Mouse (Mus musculus): ENCODE results near the gene Lrp2. TPM values are rescaled to one million over a fixed set of nuclear protein-coding genes. Genes with fewer than 3 reads are reported as not detected.
"Not testable (repeated sequence)": the region's sequence is repeated elsewhere in the genome, so short reads cannot be mapped to it uniquely, and the experiment has no call there.

The Lrp2 gene
- total RNA-seq, 4 experiments from 2014 or later: 0.02 to 0.15 (median 0.13) TPM

GRCm38 (mm10) chr2:69584117-69584933, 1.5 kb downstream of the Lrp2 start:
- no peak for DNase-seq (ENCODE audit: low spot score in 2 of 2)

GRCm38 (mm10) chr2:69582861-69583260, 3.0 kb downstream of the Lrp2 start:
- DNase-seq (ENCODE audit: low spot score in 2 of 2): no peak

GRCm38 (mm10) chr2:69582068-69582467, 3.8 kb downstream of the Lrp2 start:
- not testable (repeated sequence) for DNase-seq (ENCODE audit: low spot score in 2 of 2)

GRCm38 (mm10) chr2:69580091-69580490, 5.8 kb downstream of the Lrp2 start:
- DNase-seq (ENCODE audit: low spot score in 2 of 2): no peak

- DNase-seq (ENCODE audit: low spot score in 2 of 2): no peak
These were observed 7.7 kb downstream of the Lrp2 start for GRCm38 (mm10) chr2:69578206-69578605.

GRCm38 (mm10) chr2:69576531-69576930, 9.3 kb downstream of the Lrp2 start:
- DNase-seq (ENCODE audit: low spot score in 2 of 2): no peak

- DNase-seq (ENCODE audit: low spot score in 2 of 2): no peak
These were observed 10.9 kb downstream of the Lrp2 start for GRCm38 (mm10) chr2:69574934-69575333.

GRCm38 (mm10) chr2:69574261-69574660, 11.6 kb downstream of the Lrp2 start:
- no peak for DNase-seq (ENCODE audit: low spot score in 2 of 2)

GRCm38 (mm10) chr2:69573733-69574054, 12.2 kb downstream of the Lrp2 start:
- no peak for DNase-seq (ENCODE audit: low spot score in 2 of 2)

- no peak for DNase-seq (ENCODE audit: low spot score in 2 of 2)
These were observed 12.7 kb downstream of the Lrp2 start for GRCm38 (mm10) chr2:69573038-69573732.

- DNase-seq (ENCODE audit: low spot score in 2 of 2): no peak
These were observed 15.3 kb downstream of the Lrp2 start for GRCm38 (mm10) chr2:69570556-69570955.

GRCm38 (mm10) chr2:69566281-69566680, 19.6 kb downstream of the Lrp2 start:
- no peak for DNase-seq (ENCODE audit: low spot score in 2 of 2)

GRCm38 (mm10) chr2:69563492-69563891, 22.4 kb downstream of the Lrp2 start:
- no peak for DNase-seq (ENCODE audit: low spot score in 2 of 2)

- no peak for DNase-seq (ENCODE audit: low spot score in 2 of 2)
These were observed 23.1 kb downstream of the Lrp2 start for GRCm38 (mm10) chr2:69562761-69563160.

- DNase-seq (ENCODE audit: low spot score in 2 of 2): no peak
These were observed 25.6 kb downstream of the Lrp2 start for GRCm38 (mm10) chr2:69560221-69560620.

GRCm38 (mm10) chr2:69559380-69559779, 26.5 kb downstream of the Lrp2 start:
- no peak for DNase-seq (ENCODE audit: low spot score in 2 of 2)

- DNase-seq (ENCODE audit: low spot score in 2 of 2): no peak
These were observed 29.2 kb downstream of the Lrp2 start for GRCm38 (mm10) chr2:69556686-69557085.

GRCm38 (mm10) chr2:69551639-69552038, 34.2 kb downstream of the Lrp2 start:
- DNase-seq (ENCODE audit: low spot score in 2 of 2): no peak

- no peak for DNase-seq (ENCODE audit: low spot score in 2 of 2)
These were observed 39.0 kb downstream of the Lrp2 start for GRCm38 (mm10) chr2:69546823-69547222.

GRCm38 (mm10) chr2:69536018-69536417, 49.8 kb downstream of the Lrp2 start:
- DNase-seq (ENCODE audit: low spot score in 2 of 2): no peak

- no peak for DNase-seq (ENCODE audit: low spot score in 2 of 2)
These were observed 54.3 kb downstream of the Lrp2 start for GRCm38 (mm10) chr2:69531528-69532055.

GRCm38 (mm10) chr2:69530691-69531527, 55.0 kb downstream of the Lrp2 start:
- DNase-seq (ENCODE audit: low spot score in 2 of 2): no peak

Measured in left cerebral cortex, adult 8-10 months (tissue).